Mouse (Mus musculus) urinary bladder, postnatal 10 days (tissue): Measurements from ENCODE around the gene Six5.

Source experiments
- DNase-seq: peaks from one replicate; pipeline ENCODE4 v3.0.0; 2022; ENCODE audit warnings: low spot score

The Six5 gene

DNA sequence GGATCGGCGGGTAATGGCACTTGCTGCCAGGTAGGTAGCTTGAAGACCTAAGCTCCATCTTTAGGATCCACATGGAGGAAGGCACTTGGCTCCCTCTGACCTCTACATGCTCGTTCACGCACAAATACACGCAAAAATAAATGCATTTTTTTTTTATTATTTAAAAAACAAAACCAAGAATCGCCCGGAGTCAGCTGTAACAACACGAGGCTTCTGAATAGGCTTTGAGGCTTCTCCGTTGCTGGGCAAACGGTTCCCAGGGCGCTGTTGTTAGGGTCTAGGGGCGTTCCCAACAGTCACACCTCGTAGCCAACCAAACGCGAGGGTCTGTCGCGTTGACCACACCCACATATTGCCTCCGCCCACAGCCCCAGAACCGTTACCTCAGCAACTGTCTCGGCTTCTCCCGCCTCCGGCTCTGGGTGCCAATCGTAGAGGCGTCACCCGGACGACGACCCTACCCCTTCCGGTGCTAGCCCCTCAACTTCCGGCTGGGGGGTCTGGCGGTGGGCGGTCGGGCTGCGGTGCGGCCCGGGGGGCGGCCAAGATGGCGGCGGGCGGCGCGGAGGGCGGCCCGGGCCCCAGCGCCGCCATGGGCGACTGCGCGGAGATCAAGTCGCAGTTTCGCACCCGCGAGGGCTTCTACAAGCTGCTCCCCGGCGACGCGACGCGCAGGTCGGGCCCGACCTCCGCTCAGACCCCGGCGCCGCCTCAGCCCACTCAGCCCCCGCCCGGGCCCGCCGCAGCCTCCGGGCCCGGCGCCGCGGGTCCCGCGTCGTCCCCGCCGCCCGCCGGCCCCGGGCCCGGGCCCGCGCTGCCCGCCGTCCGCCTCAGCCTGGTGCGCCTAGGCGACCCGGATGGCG is 18.4 kb upstream of the Six5 start, which contains the start of gene Dmwd:
Gene Dmwd (plus strand): TSS at position 505 of the 863 bp plus-strand sequence.
- peak; percentile 78 for DNase-seq

DNA sequence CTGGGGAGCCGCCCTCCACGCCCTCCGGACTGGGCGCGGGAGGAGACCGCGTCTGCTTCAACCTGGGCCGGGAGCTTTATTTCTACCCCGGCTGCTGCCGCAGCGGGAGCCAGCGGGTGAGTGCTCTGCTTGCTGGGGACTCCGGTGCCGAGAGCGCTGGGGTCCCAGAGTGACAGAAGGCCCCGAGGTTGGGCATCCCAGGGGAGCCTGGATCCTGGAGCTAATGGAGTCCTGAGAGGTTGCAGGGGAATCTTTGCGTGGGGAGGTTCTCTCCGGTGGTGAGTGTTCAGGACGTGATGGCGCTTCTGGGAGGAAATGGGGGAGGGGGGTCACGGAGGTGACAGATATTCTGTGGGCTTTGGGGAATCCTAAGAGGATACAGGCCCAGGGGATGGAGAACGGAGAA is 17.8 kb upstream of the Six5 start:
- DNase-seq, result no peak

DNA sequence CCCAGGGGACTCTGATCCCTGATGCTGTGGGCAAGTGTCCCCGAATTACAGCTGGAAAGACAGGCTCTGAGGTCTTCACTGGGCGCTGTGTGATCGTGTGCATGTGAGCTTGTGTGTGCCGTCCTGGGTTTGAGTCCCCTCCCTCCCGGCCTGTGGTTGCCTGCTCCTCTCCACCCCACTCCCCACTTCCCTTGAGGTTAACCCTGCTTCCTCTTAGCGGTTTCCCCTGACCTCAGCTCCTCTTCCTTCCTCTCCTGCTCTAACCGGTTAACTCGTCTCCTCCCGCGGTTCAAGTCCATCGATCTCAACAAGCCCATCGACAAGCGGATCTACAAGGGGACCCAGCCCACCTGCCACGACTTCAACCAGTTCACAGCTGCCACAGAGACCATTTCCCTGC is 16.6 kb upstream of the Six5 start:
- no peak for DNase-seq

DNA sequence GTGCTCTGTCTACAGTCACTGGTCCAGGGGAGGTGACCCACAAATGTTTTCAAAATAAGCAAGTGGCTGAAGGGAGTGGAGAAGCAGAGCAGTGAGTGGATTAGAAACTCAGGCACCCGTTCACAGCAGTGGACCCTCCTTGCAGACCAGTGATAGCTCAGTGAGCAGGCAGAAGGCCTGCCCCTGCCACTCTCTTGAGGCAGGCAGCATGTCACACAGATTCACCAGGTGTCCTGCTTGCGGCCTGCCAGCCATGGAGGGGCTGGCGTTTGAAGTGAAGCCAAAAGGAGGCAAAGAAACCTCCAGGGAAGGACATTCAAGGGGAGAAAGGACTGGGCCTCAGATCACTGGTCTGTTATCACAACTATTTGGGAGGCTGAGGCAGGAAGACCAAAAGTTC is 15.7 kb upstream of the Six5 start:
- DNase-seq, result no peak

DNA sequence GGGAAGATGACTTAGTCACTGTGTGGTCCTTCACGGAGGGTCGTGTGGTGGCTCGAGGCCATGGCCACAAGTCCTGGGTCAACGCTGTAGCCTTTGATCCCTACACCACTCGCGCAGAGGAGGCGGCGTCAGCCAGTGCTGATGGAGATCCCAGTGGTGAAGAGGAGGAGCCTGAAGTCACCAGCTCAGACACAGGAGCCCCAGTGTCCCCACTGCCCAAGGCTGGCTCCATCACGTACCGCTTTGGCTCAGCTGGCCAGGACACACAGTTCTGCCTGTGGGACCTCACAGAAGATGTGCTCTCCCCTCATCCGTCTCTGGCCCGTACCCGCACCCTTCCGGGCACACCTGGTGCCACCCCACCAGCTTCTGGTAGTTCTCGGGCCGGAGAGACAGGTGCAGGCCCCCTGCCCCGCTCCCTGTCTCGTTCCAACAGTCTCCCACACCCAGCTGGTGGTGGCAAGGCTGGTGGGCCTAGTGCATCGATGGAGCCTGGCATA is 13.9 kb upstream of the Six5 start:
- DNase-seq, result no peak

DNA sequence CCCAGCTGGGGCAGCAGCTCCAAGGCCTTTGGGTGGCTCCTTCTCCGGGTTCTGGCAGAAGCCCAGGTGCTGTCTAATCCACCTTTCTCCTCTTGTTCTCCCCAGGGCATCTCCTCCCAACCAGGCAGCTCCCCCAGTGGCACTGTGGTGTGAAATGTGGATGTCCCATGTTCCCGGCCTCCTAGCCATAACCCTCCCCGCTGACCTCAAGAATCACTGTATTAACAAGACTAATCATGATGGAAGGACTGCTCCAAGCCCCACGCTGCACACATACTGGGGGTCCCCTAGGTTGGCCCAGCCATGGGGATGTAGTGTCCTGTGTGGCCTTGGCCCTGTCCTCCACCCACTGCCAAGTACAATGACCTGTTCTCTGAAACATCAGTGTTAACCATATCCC is 12.2 kb upstream of the Six5 start:
- no peak for DNase-seq

DNA sequence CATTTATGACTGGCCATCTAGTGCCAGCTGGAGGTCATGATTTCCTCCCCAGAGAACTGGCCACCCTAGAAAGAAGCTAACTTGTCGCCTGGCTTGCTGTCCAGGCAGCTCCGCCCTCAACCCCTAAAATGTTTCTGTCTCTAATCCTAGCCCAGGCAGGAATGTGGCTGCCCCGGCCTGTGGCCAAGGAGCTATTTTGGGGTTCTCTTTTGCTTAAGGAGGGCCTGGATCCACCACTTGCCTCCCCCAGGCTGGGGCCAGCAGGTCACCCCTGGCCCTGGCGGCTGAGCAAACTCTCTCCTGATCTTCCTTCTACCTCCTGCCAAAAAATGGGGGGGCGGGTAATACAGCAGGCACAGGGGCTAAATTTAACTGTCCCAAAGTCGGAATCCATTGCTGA is 11.3 kb upstream of the Six5 start:
- no peak for DNase-seq

DNA sequence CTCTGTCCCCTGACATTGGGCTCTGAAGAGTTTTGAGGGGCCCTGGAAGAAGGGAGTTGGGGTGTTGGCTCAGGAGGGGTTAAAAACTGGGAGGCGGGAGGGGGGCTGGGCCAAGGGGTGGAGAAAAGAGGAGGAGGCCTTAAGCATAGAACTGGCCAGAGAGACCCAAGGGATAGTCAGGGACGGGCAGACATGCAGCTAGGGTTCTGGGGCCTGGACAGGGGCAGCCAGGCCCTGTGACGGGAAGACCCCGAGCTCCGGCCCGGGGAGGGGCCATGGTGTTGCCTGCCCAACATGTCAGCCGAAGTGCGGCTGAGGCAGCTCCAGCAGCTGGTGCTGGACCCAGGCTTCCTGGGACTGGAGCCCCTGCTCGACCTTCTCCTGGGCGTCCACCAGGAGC is 10.7 kb upstream of the Six5 start, which contains the start of gene Dmpk:
Gene Dmpk (plus strand): TSS at position 149 of the 400 bp plus-strand sequence.
- no peak for DNase-seq

DNA sequence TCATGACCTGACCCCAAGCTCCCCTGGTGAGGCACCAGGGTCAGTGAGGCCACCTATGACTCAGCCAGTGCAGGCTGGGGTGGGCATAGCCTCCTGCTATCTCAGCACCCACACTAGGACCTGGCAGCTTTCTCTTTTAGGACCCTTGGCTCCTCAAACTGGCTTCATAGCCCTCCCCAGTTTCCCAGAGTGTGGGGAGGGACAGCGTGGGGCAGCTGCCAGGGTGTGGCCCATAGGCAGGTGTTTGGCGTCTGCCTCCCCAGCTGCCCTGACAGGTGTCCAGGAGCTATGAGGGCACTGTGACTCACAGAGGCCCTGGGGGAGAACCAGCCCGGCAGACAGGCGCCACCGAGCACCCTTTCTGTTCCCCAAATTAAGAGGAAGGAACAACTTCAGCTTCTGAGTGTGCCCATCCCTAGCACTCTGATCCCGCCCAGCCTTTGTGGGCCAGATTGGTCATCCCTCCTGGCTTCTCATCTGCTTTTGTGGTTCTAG is 10.1 kb upstream of the Six5 start:
- no peak for DNase-seq

DNA sequence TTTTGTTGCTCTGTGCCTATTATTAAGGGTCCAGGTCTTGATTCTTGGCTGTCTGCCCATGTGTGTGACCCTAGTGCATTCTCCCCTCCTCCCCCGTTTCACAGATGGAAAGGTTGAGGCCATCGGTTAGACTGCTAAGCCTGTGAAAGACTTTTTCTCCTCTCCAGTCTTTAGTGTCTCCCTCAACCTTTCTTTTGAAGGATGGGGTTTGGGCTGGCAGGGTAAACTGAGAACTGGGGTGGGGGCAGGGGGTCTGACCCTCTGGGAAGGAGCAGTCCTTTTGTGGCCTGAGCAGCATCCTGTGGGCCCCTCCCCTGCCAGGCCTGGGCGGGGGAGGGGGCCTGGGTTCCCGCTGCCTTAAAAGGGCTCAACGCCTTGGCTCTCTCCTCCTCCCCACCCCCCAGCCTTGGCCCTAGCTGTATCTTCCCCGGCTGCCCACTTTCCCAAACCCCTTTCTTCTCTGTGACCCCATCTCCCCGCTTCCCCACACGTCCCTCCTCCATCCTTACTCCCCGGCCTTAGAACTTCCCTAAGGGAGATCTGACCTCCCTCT is 9.4 kb upstream of the Six5 start:
- DNase-seq, result no peak

DNA sequence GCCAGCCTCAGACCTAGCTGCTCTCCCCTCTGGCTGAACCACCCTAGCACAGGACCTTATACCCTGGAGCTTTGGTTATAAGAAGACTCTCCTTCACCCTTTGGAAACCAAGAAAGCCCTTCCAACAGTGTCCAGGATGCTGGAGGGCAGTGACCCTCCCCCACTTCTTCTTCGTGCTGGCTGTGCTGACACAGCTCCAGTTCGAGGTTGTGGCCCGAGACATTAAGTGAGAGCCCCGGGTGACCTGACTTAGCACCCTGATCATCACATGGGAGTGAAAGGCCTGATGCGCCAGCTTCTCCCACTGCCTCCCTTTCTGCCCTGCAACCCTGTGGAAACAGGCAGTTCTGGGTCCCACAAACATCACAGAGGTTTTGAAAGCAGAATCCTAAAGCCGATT is 8.9 kb upstream of the Six5 start:
- DNase-seq, result no peak

DNA sequence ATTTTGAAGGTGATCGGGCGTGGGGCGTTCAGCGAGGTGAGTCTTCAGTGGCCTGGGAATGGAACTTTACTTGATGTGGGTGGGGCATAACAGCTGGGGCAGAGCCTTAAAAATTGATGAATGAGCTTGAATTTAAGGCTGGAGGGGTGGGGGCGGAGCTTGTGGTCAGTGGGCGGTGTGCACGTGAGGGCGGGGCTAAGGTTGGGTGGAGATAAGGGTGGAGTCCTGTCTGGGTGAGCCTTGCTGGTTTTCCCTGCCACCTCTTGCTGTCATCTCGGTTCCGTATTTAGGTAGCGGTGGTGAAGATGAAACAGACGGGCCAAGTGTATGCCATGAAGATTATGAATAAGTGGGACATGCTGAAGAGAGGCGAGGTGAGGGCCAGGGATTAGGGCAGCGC is 8.4 kb upstream of the Six5 start:
- no peak for DNase-seq

DNA sequence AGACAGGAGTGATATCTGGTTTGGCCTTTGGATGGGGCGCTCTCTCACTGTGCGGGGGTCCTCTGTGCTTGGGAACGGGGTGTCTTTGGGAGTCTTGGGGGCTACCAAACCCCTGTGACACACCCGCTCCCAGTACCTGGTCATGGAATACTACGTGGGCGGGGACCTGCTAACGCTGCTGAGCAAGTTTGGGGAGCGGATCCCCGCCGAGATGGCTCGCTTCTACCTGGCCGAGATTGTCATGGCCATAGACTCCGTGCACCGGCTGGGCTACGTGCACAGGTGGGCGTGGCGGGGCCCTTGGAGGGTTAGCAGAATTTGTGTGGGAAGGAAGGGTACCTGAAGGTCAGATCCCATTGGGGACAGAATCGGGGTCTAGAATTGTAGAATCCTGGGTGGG is 7.6 kb upstream of the Six5 start:
- DNase-seq, result no peak

DNA sequence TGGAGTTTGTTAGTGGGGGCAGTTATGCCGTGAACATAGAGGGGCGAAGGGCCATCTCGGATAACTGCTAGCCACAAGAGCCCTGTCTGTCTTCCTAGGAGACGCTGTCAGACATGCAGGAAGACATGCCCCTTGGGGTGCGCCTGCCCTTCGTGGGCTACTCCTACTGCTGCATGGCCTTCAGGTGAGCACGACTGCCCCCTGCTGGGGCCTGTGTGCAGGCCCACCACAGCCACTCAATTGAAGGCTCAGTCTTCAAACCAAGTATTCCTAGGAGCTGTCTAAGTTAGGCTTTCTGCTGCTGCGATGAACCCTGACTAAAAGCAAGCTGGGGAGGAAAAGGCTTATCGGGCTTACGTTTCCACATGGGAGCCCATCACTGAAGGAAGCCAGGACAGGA is 5.6 kb upstream of the Six5 start:
- DNase-seq, result no peak

DNA sequence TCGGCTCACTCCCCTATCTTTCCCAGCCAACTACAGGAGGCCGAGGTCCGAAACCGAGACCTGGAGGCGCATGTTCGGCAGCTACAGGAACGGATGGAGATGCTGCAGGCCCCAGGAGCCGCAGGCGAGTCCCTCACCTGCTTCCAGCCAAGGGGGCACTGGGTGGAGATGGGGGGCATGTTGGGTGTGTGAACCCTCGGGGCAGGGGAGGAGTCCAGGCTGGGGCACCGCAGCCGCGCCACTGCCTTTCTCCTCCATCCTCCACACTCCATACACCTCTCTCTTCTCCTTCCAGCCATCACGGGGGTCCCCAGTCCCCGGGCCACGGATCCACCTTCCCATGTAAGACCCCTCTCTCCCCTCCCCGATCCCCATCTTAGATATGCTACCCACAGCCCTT is 2.5 kb upstream of the Six5 start:
- DNase-seq, result no peak

DNA sequence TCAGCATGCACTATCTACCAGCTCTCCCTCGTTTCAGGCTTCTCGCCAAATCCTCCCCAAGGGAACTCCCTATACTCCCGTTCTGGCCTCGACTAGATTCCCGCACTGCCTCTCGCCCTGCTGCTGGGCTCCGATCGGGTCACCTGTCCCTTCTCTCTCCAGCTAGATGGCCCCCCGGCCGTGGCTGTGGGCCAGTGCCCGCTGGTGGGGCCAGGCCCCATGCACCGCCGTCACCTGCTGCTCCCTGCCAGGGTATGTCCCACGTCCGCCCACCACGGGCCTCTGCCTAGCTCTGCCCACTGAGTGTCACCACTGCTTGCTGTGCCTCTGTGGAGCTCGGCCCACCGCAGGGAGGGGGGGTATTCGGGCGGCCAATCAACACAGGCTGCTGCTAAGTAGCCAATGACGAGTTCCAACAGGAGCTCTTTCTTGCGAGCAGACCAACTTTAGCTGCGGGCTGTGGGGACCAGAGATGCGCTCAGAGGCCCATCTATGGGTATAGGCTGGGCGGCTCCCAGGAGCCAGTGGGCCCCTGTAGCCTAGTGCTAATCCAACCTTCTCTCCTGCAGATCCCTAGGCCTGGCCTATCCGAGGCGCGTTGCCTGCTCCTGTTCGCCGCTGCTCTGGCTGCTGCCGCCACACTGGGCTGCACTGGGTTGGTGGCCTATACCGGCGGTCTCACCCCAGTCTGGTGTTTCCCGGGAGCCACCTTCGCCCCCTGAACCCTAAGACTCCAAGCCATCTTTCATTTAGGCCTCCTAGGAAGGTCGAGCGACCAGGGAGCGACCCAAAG is 1.8 kb upstream of the Six5 start:
- no peak for DNase-seq

DNA sequence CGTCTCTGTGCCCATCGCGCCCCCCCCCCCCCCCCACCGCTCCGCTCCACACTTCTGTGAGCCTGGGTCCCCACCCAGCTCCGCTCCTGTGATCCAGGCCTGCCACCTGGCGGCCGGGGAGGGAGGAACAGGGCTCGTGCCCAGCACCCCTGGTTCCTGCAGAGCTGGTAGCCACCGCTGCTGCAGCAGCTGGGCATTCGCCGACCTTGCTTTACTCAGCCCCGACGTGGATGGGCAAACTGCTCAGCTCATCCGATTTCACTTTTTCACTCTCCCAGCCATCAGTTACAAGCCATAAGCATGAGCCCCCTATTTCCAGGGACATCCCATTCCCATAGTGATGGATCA is 1.2 kb upstream of the Six5 start:
- no peak for DNase-seq

DNA sequence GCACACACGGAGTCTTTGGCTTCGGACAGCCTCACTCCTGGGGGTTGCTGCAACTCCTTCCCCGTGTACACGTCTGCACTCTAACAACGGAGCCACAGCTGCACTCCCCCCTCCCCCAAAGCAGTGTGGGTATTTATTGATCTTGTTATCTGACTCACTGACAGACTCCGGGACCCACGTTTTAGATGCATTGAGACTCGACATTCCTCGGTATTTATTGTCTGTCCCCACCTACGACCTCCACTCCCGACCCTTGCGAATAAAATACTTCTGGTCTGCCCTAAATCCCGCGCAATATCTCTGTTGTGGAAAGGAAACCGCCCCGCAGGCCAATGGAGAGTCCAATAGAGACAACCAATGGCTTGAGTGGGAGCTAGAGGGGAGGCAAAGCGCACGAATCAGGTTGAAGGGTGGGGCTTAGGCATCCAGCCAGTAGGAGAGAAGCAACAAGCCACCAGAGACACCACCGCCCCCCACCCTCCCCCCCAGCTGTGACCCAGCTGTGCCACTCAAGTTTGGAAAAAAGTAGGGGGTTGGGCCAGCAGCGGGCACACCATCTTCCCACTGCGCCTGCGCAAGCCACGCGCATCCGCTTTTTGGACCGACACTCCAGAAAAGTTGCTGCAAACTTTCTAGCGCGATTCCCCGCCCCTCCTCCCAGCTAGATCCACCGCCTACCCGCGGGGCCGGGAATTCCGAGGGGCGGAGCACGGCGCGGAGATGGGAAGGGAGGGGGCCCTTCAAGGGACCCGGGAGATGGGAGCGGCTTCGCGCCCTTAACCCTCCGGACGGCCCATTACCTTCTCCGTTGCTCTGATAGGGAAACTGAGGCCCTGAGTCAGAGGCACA is 633 bp upstream of the Six5 start:
- DNase-seq, result peak; percentile 89

DNA sequence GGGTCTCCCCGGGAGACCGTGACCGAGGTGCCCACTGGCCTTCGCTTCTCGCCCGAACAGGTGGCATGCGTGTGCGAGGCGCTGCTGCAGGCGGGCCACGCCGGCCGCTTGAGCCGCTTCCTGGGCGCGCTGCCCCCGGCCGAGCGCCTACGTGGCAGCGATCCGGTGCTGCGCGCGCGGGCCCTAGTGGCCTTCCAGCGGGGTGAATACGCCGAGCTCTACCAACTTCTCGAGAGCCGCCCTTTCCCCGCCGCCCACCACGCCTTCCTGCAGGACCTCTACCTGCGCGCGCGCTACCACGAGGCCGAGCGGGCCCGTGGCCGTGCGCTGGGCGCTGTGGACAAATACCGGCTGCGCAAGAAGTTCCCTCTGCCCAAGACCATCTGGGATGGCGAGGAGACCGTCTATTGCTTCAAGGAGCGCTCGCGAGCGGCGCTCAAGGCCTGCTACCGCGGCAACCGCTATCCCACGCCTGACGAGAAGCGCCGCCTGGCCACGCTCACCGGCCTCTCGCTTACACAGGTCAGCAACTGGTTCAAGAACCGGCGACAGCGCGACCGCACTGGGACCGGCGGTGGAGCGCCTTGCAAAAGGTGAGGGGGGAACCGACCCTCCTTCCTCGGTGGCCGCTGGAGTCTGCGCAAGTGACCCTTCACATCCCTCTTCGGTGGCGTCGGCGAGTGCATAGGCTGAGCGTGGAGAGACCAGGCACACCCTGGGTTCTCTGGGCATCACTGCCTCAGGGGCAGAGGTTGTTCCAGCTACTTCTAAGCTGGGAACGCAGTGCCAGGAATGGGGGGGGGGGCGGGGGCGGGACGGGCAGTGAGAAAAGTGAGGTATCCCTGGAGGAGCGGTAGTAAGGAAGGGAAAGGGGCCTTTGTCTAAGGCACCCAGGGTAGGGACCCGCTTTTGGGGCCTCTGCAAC is 694 bp downstream of the Six5 start:
- no peak for DNase-seq

DNA sequence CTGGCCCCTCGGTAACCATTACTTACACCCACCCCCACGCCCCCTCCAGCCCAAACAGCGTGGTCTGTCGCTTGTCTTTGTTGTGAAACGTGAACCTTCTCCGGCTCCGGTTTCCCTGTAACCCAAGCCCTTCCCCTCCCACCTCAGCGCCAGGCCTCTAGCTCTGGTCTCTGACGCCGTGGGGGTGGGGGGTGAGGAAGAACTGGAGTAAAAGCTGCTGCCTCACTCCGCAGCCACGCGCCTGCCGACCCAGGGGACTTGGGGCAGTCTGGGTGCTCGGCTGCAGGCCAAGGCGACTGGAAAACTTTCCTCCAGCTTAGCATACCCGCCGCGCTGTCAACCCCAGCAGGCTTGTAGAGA is 1.3 kb downstream of the Six5 start:
- no peak for DNase-seq
